Mouse (Mus musculus): Measurements from ENCODE around the gene Gm5475.

DNA sequence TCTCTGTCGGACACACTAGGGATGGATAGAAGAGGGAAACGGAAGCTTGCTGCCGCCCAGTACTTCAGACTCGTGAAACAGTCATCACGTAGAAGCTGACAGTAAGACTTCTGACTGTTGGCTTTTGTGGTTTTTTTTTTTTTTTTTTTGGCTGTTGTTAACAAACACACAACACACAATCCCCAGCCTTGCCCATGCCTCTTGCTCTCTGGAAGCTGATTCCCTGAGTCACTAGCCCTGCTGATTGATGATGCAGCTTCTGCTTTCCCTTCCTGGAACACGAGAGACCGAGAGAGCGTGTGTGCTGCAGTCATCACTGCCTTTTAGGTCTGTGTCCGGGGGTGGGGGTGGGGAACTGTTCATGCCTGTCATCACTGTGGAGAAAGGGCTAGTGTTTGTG lies 39.7 kb downstream of the Gm5475 start:
- TF ChIP-seq MYOG (IDR thresholded peaks at IDR 0.05; ENCODE audit: control insufficient read depth, extremely low read depth, insufficient read length), result no peak
- TF ChIP-seq CTCF (IDR thresholded peaks at IDR 0.05; ENCODE audit: control insufficient read depth, insufficient read depth, insufficient read length), result no peak
- TF ChIP-seq MYOD1 (IDR thresholded peaks at IDR 0.05; ENCODE audit: control insufficient read depth, insufficient read length, low read depth), result no peak

Measured in C2C12 (cell line).